In the genomic region with DNA sequence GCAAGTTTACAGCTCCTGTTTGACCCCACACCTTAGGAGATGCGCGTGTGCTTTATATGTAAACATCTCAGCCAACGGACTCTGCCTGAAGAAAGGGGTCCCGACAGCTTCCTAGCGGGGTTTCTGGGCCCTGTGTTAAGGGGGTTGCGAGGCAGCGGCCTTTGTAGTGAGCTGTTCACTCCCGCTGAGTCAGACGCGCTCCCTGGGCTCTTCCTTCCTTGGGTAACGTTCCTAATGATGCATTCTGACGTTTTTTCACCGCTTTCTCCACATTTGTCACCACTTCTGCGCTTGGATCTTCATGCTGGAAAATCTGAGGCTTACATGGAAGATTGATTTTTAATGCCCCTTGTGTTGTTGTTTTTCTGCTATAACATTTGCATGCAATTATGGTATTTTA, we compare ENCODE assay signal across 10 mouse cellular contexts. TPM values are rescaled to one million over a fixed set of nuclear protein-coding genes. Genes with fewer than 3 reads are reported as not detected.
DNase-seq lines count a peak whose midpoint lies in the region; ATAC-seq lines count a peak whose summit lies in the region.
"Had no signal": no experiment of that assay in that cellular context is flagged by ENCODE, and none has a peak within 500 bp of the region (broad histone marks: within the 10 kb centered on the region; RNA-seq: fewer than 3 reads in every experiment).

No protein-coding gene starts in this region.

- H3K27ac ChIP-seq in hindbrain, embryonic 11.5 days (ENCODE audit: low read depth, low read length): no peak overlapping the region

- no peak overlapping the region for H3K9ac ChIP-seq in hindbrain, embryonic 11.5 days (ENCODE audit: low read depth, low read length)

- peak; percentile 17 for DNase-seq in adrenal gland, postnatal 25 days
- no peak for DNase-seq in adrenal gland, adult 8-10 months
- DNase-seq in Muller cell, postnatal 12 days (ENCODE audit: inconsistent ontology term): peak; percentile 48
- peak; percentile 29 for DNase-seq in hindbrain, embryonic 11.5 days (ENCODE audit: low spot score)
- no peak for DNase-seq in layer of hippocampus, adult 18-20 months (ENCODE audit: low spot score in 2 of 2)
- DNase-seq in cerebellum, postnatal 14 days: no peak
- no peak for DNase-seq in spleen, postnatal 4 days (ENCODE audit: low spot score in 2 of 2)
- DNase-seq: thymus, postnatal 36 days had no signal

- peak overlapping the region; percentile 26 for H3K4me2 ChIP-seq in hindbrain, embryonic 11.5 days (replicated peaks; ENCODE audit: low read depth, low read length)

- H3K27me3 ChIP-seq in hindbrain, embryonic 11.5 days (ENCODE audit: control insufficient read depth, insufficient read depth, low read length): no peaks in the 10 kb centered on the region

- no peaks in the 10 kb centered on the region for H3K36me3 ChIP-seq in hindbrain, embryonic 11.5 days (ENCODE audit: control insufficient read depth, insufficient read depth, low read length)

- H3K9me3 ChIP-seq in hindbrain, embryonic 11.5 days (ENCODE audit: control insufficient read depth, low read length): no peaks in the 10 kb centered on the region

- no peak for ATAC-seq in hindbrain, embryonic 11.5 days (ENCODE audit: low FRiP score)
- peak; percentile 69 for ATAC-seq in megakaryocyte progenitor cell, adult 5-6 weeks (replicated peaks; ENCODE audit: poor library complexity)

- WGBS in hindbrain, embryonic 11.5 days: 2% methylated on average over 14 of the region's 14 CpGs

- peaks cover 2% of the 10 kb centered on the region; the same call in 1 of the 2 replicates for H3K4me1 ChIP-seq in hindbrain, embryonic 11.5 days (replicated peaks; ENCODE audit: control insufficient read depth, insufficient read depth, low read length)

- H3K4me3 ChIP-seq in hindbrain, embryonic 11.5 days (ENCODE audit: low read depth, low read length): peak overlapping the region; percentile 10; the same call in 1 of the 2 replicates
- H3K4me3 ChIP-seq: myocyte had no signal

RNA-seq across cellular contexts. Expression of gene Glis1, which starts 12.7 kb away (rescaled TPM):
- 0.79 TPM in 1 of 2 replicates, not detected in the other for total RNA-seq in adrenal gland, postnatal 25 days (2021)
- 1 to 10 TPM in 1 of 4 experiments, under 1 TPM in 3; 0.32 to 2.6 (median 0.79) TPM for total RNA-seq in adrenal gland, adult 8-10 months (2022)
- 4.0 and 6.3 TPM in 2 replicates for polyA plus RNA-seq in hindbrain, embryonic 11.5 days (2014; fragmentation: Nextera tagmentation; extraction: Ambion mirVana)
- total RNA-seq in megakaryocyte progenitor cell, adult 5-6 weeks (2015): 0.05 TPM in 2 replicates
- not detected in 2 replicates for total RNA-seq in megakaryocyte progenitor cell, adult 5-6 weeks (2017)
- 1 to 10 TPM; 2.1 to 2.4 TPM for total RNA-seq in layer of hippocampus, adult 18-20 months (2021)

RNA-seq across cellular contexts. Expression of gene Ndc1, which starts 54.1 kb away (rescaled TPM):
- 12.3 and 14.2 TPM in 2 replicates for total RNA-seq in adrenal gland, postnatal 25 days (2021)
- total RNA-seq in adrenal gland, adult 8-10 months (2022): 10 to 100 TPM in 3 of 4 experiments, 1 to 10 TPM in 1; 8.9 to 15.1 (median 11.9) TPM
- polyA plus RNA-seq in hindbrain, embryonic 11.5 days (2014; fragmentation: Nextera tagmentation; extraction: Ambion mirVana): 34.2 and 42.8 TPM in 2 replicates
- 106 and 126 TPM in 2 replicates for total RNA-seq in megakaryocyte progenitor cell, adult 5-6 weeks (2015)
- 106 and 129 TPM in 2 replicates for total RNA-seq in megakaryocyte progenitor cell, adult 5-6 weeks (2017)
- 10 to 100 TPM; 10.8 to 12.6 TPM for total RNA-seq in layer of hippocampus, adult 18-20 months (2021)

Comparison
In these comparisons a context has a peak if more than half of its experiments do, and no peak if none do; other contexts are left out.
1. DNase-seq: peak in adrenal gland, postnatal 25 days (single experiment), Muller cell, postnatal 12 days (single experiment) and hindbrain, embryonic 11.5 days (single experiment); none in adrenal gland, adult 8-10 months (single experiment), layer of hippocampus, adult 18-20 months (0 of 2), cerebellum, postnatal 14 days (0 of 2) and spleen, postnatal 4 days (0 of 2).